Mouse (Mus musculus) liver (tissue): ENCODE data around the gene Itpr3.
A peak's percentile ranks its signal among the peaks of the same experiment; 100 is the strongest.

Experiments
- DNase-seq: peaks from one replicate; pipeline ENCODE4 v3.0.0-alpha.2; 2020; ENCODE audit warnings: mixed read lengths

The Itpr3 gene

GRCm38 (mm10) chr17:27039432-27040102 is 17.5 kb upstream of the Itpr3 start:
- DNase-seq = no peak

DNA sequence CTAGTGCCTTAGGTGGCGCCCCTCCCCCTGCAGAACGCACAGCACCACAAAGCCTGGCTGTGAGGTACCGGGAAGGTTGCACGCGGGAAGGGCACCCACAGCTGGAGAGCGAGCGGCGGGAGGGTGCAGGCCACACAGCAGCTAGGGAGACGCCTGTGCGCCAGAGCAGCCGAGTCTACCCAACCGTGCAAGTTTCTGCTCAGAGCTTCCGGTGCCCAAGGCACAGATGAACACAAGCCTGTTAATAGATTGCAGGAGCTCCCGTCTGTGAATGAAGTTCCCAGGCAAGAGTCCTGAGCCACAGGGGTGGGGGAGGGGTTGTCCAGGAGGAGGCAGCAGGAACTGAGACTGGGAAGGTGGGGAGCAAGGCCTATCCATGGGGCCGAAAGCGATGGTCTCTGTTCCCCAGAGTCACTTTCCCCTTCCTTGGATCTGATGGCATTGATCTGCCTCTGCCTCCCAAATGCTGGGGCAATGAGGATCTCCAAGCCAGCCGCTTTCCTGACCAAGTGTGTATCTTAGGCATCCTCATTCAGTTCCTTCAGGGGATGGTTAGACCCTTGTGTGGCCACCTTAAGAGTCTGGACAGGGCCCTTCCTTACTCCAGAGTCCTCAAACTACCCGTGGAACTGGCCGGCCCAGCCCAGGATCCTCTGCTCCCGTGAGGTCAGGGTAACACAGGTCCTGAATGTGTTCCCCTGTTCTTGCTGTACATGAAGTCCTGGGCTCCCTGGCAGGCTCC is 16.6 kb upstream of the Itpr3 start:
- no peak for DNase-seq

- no peak for DNase-seq
These were observed 15.9 kb upstream of the Itpr3 start for GRCm38 (mm10) chr17:27041046-27041786.

DNA sequence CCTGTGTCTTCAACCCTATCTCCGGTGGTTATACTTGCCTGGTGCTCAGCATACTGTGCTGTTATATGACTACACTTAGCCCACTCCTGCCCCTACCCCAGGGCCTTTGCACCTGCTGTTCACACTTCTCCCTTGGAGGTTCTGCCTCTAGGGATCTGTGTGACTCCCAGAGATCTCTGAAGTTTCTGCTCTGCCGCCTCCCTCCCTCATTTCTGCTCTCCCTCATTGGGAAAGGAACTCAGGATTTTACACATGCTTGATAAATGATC is 15.4 kb upstream of the Itpr3 start:
- no peak for DNase-seq

- no peak for DNase-seq
These were observed 14.3 kb upstream of the Itpr3 start for GRCm38 (mm10) chr17:27042840-27043239.

- no peak for DNase-seq
These were observed 11.9 kb upstream of the Itpr3 start for GRCm38 (mm10) chr17:27045164-27045563.

- no peak for DNase-seq
These were observed 9.2 kb upstream of the Itpr3 start for GRCm38 (mm10) chr17:27047762-27048444.

DNA sequence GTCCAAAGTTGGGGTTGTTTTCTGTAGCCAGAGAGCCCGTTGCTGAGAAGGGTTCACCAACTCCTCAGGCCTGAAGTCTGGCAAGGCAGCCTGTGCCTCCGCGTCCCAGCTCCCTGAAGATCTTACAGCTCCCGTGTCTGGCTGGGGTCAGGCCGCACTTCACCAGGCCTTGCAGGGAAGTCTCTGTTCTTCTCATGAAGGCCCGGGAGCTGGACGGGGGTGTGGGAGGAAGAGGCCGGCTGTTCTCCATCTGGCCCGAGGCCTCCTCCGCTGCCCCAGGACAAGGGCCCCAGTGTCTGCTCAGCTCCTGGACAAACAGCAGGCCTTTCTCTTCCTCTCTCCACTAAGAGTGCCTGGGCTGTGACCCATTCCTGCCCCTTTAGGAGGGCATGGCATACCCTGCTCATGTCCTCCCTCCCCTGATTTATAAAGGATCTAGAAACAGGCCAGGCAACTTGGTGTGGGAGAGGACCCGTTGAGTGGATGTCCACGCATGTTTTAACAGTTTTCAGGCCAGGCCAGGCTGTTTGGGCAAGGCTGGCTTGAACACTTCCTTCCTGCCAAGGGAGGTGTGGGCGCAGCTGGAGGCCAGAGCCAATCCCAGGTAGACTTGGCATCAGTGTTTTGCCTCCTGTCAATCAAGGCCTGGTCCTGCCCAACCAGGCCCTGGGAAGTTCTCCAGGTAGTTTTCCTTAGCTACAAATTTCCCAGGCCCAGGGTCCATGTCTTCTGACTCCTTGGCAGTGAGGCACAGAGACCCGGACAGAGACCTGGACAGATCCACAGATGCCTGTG is 8.5 kb upstream of the Itpr3 start:
- DNase-seq = no peak

DNA sequence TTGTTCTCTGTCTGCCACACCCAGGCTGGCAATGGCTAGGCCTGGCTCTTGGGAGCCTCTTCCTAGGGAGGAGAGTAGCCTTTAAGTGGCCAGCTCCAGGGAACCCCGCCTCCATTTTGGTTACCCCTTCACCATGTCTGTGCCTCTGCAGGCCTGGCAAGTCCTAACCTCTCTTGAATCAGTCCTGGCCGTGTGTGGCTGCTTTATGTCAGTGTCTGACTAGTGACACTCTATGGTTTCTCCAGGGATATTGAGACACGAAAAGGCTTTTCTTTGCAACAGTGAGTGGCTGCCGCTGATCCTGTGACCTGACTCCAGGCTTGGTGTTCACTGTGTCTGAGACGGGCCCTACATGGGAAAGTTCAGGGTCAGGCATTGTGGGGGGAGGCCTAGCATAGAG is 6.3 kb upstream of the Itpr3 start:
- DNase-seq = no peak

GRCm38 (mm10) chr17:27051514-27051913 is 5.6 kb upstream of the Itpr3 start:
- DNase-seq = peak; percentile 78

- DNase-seq = peak; percentile 73
These were observed 934 bp upstream of the Itpr3 start for GRCm38 (mm10) chr17:27056170-27056569.

GRCm38 (mm10) chr17:27057517-27058055 is 482 bp downstream of the Itpr3 start:
- no peak for DNase-seq

- DNase-seq = no peak
These were observed 3.6 kb downstream of the Itpr3 start for GRCm38 (mm10) chr17:27060698-27061097.

GRCm38 (mm10) chr17:27061727-27062126 is 4.6 kb downstream of the Itpr3 start:
- DNase-seq = no peak

DNA sequence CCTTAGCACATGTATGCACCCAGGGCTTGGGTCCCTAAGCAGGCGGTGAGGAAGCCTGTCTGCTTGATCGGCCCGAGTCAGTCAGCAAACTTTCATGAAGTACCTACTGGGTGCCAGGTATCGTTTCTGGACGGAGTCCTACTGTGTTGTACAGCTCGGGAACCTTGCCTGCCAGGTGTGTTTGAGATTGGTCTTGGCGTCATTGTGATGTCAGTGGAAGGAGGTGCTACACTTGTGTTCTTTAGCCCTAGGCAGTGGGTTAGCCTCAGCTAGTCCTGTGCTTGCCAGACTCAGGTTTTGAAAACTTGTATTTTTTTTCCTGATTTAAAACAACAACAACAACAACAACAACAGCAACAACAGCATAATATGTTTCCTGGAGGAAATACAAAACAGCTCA is 5.6 kb downstream of the Itpr3 start:
- DNase-seq = no peak

DNA sequence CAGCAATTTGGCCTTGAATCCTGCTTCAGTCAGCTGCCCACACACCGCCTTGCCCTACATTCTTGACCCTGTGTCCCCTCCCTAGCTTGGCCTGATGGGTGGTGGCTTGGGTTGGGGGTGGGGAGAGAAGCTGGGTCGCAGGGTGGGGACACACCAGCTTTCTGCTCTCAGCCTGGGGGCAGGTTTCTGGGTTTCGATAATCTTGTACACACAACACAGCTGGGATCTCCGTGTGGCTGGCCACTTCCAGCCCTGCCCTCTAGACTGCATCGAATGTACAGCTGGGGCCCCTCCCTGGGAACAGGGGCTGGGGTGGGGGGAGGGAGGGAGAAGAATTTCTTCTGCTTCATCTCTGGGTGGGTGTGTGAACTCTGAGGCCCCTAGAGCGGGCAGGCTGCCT is 6.6 kb downstream of the Itpr3 start:
- no peak for DNase-seq

- DNase-seq = no peak
These were observed 7.1 kb downstream of the Itpr3 start for GRCm38 (mm10) chr17:27064195-27064594.

DNA sequence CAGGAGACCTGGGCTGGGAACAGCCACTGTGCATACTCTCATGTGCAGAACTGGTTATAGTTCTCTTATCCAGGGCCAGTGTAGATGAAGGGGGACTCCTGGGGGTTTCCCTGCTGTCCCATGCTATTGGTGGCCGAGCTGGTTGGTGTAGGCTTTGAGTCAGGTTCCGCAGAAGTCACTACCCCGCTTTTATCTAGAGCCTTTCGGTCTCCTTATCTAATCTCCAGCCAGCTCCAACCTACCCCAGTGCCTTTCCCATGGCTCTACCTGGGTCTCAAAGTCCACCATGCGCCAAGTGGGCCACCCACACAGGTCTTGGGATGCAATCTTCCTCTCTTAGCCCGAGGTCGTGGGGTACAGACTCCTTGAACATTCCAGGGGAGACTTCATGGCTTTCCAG is 9.0 kb downstream of the Itpr3 start:
- DNase-seq = no peak

DNA sequence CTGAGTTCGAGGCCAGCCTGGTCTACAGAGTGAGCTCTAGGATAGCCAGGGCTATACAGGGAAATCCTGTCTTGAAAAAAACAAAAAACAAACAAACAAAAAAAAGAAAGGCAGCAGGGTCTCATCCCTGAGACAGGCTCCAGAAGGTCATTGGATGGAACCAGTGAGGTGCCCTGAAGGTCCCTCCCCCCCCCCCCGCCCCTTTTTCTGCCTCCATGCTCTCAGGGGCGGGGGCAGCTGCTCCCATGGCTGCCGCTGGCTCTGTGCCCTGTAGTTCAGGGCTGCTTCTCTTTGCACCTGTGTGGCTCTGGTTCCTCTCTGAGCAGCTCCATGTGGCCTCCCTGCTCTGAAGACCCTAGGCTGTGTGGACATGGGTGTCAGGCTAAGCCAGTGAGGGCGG is 12.0 kb downstream of the Itpr3 start:
- no peak for DNase-seq

GRCm38 (mm10) chr17:27070913-27071312 is 13.8 kb downstream of the Itpr3 start:
- DNase-seq = no peak

DNA sequence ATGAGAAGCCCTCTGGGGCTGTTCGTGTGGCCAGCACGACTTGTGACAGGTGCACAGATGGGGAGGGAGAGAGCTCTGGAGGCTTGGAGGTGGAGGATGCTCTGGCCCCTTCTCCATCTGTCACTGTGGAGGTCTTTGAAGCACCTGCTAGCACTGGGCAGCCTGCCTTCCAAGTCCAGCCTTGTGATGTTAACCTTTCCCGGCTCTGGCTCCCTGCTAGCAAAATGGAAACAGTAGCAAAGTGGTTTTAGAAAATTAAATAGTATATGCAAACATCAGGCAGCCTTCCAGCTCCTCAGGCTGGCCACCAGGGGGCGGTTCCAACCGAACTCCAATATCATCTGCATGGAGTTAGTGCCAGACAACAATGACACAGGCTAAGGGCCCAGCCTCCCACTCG is 14.5 kb downstream of the Itpr3 start:
- peak; percentile 43 for DNase-seq

- no peak for DNase-seq
These were observed 15.3 kb downstream of the Itpr3 start for GRCm38 (mm10) chr17:27072363-27072762.
